Mouse (Mus musculus) neural tube, embryonic 13.5 days (tissue): ENCODE measurements around the gene Rpl10. TPM values are rescaled to one million over a fixed set of nuclear protein-coding genes. Genes with fewer than 3 reads are reported as not detected.
A peak's percentile ranks its signal among the peaks of the same experiment; 100 is the strongest.

Source experiments
- ATAC-seq: fragments of 200-750 bp; cut with Nextera tagmentation; 2 replicates; pipeline ENCODE4 v1.8.0; 2017; ENCODE audit warnings: low read depth, mild to moderate bottlenecking, moderate TSS enrichment, moderate library complexity
- H3K27ac ChIP-seq: fragments of 300-500 bp; sonication (generic); replicated peaks from 2 replicates; pipeline ENCODE4 v1.5.1; 2015; ENCODE audit warnings: moderate library complexity, mild to moderate bottlenecking, inconsistent platforms
- H3K27me3 ChIP-seq: fragments of 300-500 bp; sonication (generic); 2 replicates; pipeline ENCODE4 v1.6.1; 2015; ENCODE audit warnings: mild to moderate bottlenecking, inconsistent platforms
- H3K36me3 ChIP-seq: fragments of 300-500 bp; sonication (generic); 2 replicates; pipeline ENCODE4 v1.6.1; 2015; ENCODE audit warnings: mild to moderate bottlenecking, inconsistent platforms
- H3K4me1 ChIP-seq: fragments of 300-500 bp; sonication (generic); replicated peaks from 2 replicates; pipeline ENCODE4 v1.6.1; 2015; ENCODE audit warnings: inconsistent platforms
- H3K4me2 ChIP-seq: fragments of 300-500 bp; sonication (generic); 2 replicates; pipeline ENCODE4 v1.6.1; 2015; ENCODE audit warnings: inconsistent platforms, mild to moderate bottlenecking, moderate library complexity
- H3K4me3 ChIP-seq: fragments of 300-500 bp; sonication (generic); 2 replicates; pipeline ENCODE4 v1.5.1; 2015; ENCODE audit warnings: mild to moderate bottlenecking, inconsistent platforms
- H3K9ac ChIP-seq: fragments of 300-500 bp; sonication (generic); 2 replicates; pipeline ENCODE4 v1.6.1; 2015; ENCODE audit warnings: moderate library complexity, mild to moderate bottlenecking, inconsistent platforms
- H3K9me3 ChIP-seq: fragments of 300-500 bp; sonication (generic); 2 replicates; pipeline ENCODE4 v1.6.1; 2016; ENCODE audit warnings: inconsistent platforms
- WGBS: fragments of 180-500 bp; shearing (Covaris S2); methylation state at CpG from one replicate; pipeline ENCODE4 v1.1.7; 2015; 5-methylcytosine and 5-hydroxymethylcytosine counted together
- polyA plus RNA-seq: library from polyadenylated mRNA; unstranded; fragments of >200 nt; fragmentation: Nextera tagmentation; extraction: Ambion mirVana; gene quantifications from 2 replicates; pipeline ENCODE4 v1.2.1, GENCODE M21; 2015

The Rpl10 gene
- polyA plus RNA-seq, 1 experiment from 2014 or later = 609 TPM

GRCm38 (mm10) chrX:74249615-74250014, 21.0 kb upstream of the Rpl10 start, which contains the start of gene Flna:
Gene Flna, minus strand, starts transcription at chrX:74249820.
- Histone ChIP-seq H3K9me3 (no peaks in the 10 kb centered on the region), H3K4me3 (peak within 1 kb of the TSS; percentile 42), H3K36me3 (no peaks in the 10 kb centered on the region), H3K9ac (peak within 1 kb of the TSS; percentile 67), H3K27ac (peak within 1 kb of the TSS; percentile 56), H3K4me2 (peak within 1 kb of the TSS; percentile 58), H3K27me3 (no peaks in the 10 kb centered on the region), H3K4me1 (peaks cover 6% of the 10 kb centered on the region; the same call in 1 of the 2 replicates)
- 24% methylated on average over 38 of the region's 38 CpGs for WGBS
- ATAC-seq = no peak

- Histone ChIP-seq H3K9ac (peak within 1 kb of the TSS; percentile 81), H3K27me3 (no peaks in the 10 kb centered on the region), H3K4me2 (peak within 1 kb of the TSS; percentile 70), H3K27ac (peak within 1 kb of the TSS; percentile 93), H3K36me3 (0 out of 2 replicates have a peak, but pooled peaks cover 25% of the 10 kb centered on the region), H3K4me1 (peaks cover 7% of the 10 kb centered on the region), H3K9me3 (no peaks in the 10 kb centered on the region), H3K4me3 (peak within 1 kb of the TSS; percentile 56)
- ATAC-seq = peak; percentile 98
- 29% methylated on average over 39 of the region's 39 CpGs for WGBS
Observed at GRCm38 (mm10) chrX:74254153-74254887, 16.3 kb upstream of the Rpl10 start, which contains the start of gene Emd. Gene Emd, plus strand, starts transcription at chrX:74254687.

- ATAC-seq = peak; percentile 75
- peak overlapping the region; percentile 81 for H3K9ac ChIP-seq
- no peaks in the 10 kb centered on the region for H3K9me3 ChIP-seq
- peak overlapping the region; percentile 70 for H3K4me2 ChIP-seq
- H3K27me3 ChIP-seq = no peaks in the 10 kb centered on the region
- H3K27ac ChIP-seq = peak overlapping the region; percentile 93
- 0 out of 2 replicates have a peak, but pooled peaks cover 25% of the 10 kb centered on the region for H3K36me3 ChIP-seq
- H3K4me3 ChIP-seq = peak overlapping the region; percentile 56
- H3K4me1 ChIP-seq = peaks cover 6% of the 10 kb centered on the region
- WGBS = 30% methylated on average over 31 of the region's 31 CpGs
Observed at GRCm38 (mm10) chrX:74254888-74255565, 15.6 kb upstream of the Rpl10 start.

- ATAC-seq = no peak
- Histone ChIP-seq H3K9ac (no peak overlapping the region), H3K9me3 (no peaks in the 10 kb centered on the region), H3K4me3 (no peak overlapping the region), H3K4me1 (peaks cover 6% of the 10 kb centered on the region), H3K27me3 (no peaks in the 10 kb centered on the region), H3K4me2 (no peak overlapping the region), H3K27ac (no peak overlapping the region), H3K36me3 (0 out of 2 replicates have a peak, but pooled peaks cover 25% of the 10 kb centered on the region)
- 91% methylated on average over 3 of the region's 3 CpGs for WGBS
Observed at GRCm38 (mm10) chrX:74257746-74258145, 12.9 kb upstream of the Rpl10 start.

- Histone ChIP-seq H3K4me1 (peaks cover 16% of the 10 kb centered on the region), H3K27ac (peak overlapping the region; percentile 96), H3K4me3 (peak overlapping the region; percentile 62), H3K36me3 (peaks cover 12% of the 10 kb centered on the region), H3K9me3 (no peaks in the 10 kb centered on the region), H3K9ac (peak overlapping the region; percentile 68), H3K4me2 (peak overlapping the region; percentile 56), H3K27me3 (no peaks in the 10 kb centered on the region)
- WGBS = 19% methylated on average over 3 of the region's 3 CpGs
- ATAC-seq = peak; percentile 21
Observed at GRCm38 (mm10) chrX:74269736-74270061, 913 bp upstream of the Rpl10 start.

GRCm38 (mm10) chrX:74270902-74271551, 415 bp downstream of the Rpl10 start:
- Histone ChIP-seq H3K4me3 (peak overlapping the region; percentile 62), H3K4me2 (peak overlapping the region; percentile 68), H3K36me3 (peaks cover 12% of the 10 kb centered on the region), H3K27me3 (no peaks in the 10 kb centered on the region), H3K9me3 (no peaks in the 10 kb centered on the region), H3K27ac (peak overlapping the region; percentile 56), H3K4me1 (peaks cover 16% of the 10 kb centered on the region), H3K9ac (peak overlapping the region; percentile 82)
- 0 out of 2 replicates have a peak, but pooled peaks have one; percentile 0 for ATAC-seq
- WGBS = 22% methylated on average over 27 of the region's 27 CpGs

- no peak for ATAC-seq
- Histone ChIP-seq H3K4me1 (peaks cover 16% of the 10 kb centered on the region), H3K27me3 (no peaks in the 10 kb centered on the region), H3K4me3 (no peak overlapping the region), H3K9me3 (no peaks in the 10 kb centered on the region), H3K36me3 (peaks cover 12% of the 10 kb centered on the region), H3K4me2 (no peak overlapping the region), H3K9ac (no peak overlapping the region), H3K27ac (no peak overlapping the region)
- 29% methylated on average over 10 of the region's 10 CpGs for WGBS
Observed at GRCm38 (mm10) chrX:74273422-74274322, 3.1 kb downstream of the Rpl10 start.

GRCm38 (mm10) chrX:74277916-74278315, 7.3 kb downstream of the Rpl10 start:
- Histone ChIP-seq H3K4me1 (0 out of 2 replicates have a peak, but pooled peaks cover 10% of the 10 kb centered on the region), H3K9ac (no peak overlapping the region), H3K4me2 (no peak overlapping the region), H3K27ac (no peak overlapping the region), H3K27me3 (no peaks in the 10 kb centered on the region), H3K4me3 (no peak overlapping the region), H3K36me3 (0 out of 2 replicates have a peak, but pooled peaks cover 3% of the 10 kb centered on the region), H3K9me3 (no peaks in the 10 kb centered on the region)
- no peak for ATAC-seq
- WGBS = 73% methylated on average over 8 of the region's 8 CpGs

GRCm38 (mm10) chrX:74281041-74281731, 10.6 kb downstream of the Rpl10 start:
- Histone ChIP-seq H3K4me3 (peak overlapping the region; percentile 58), H3K27ac (peak overlapping the region; percentile 77; the same call in 1 of the 2 replicates), H3K4me1 (peaks cover 21% of the 10 kb centered on the region), H3K4me2 (peak overlapping the region; percentile 74), H3K27me3 (no peaks in the 10 kb centered on the region), H3K9me3 (no peaks in the 10 kb centered on the region), H3K36me3 (no peaks in the 10 kb centered on the region), H3K9ac (peak overlapping the region; percentile 83)
- WGBS = 14% methylated on average over 14 of the region's 14 CpGs
- no peak; the same call in 1 of the 2 replicates for ATAC-seq

GRCm38 (mm10) chrX:74281732-74282394, 11.3 kb downstream of the Rpl10 start, which contains the start of the genes Taz and Dnase1l1:
Gene Taz, plus strand, starts transcription at chrX:74281912.
Gene Dnase1l1, minus strand, starts transcription at chrX:74282337.
- Histone ChIP-seq H3K9ac (peak within 1 kb of the TSS; percentile 83), H3K27ac (peak within 1 kb of the TSS; percentile 89), H3K9me3 (no peaks in the 10 kb centered on the region), H3K4me3 (peak within 1 kb of the TSS; percentile 58), H3K36me3 (no peaks in the 10 kb centered on the region), H3K4me2 (peak within 1 kb of the TSS; percentile 74), H3K4me1 (peaks cover 21% of the 10 kb centered on the region), H3K27me3 (no peaks in the 10 kb centered on the region)
- whole genome bisulfite sequencing = 17% methylated on average over 16 of the region's 16 CpGs
- peak; percentile 71 for ATAC-seq
